ENCODE assay signal across 12 mouse cellular contexts in the genomic region with DNA sequence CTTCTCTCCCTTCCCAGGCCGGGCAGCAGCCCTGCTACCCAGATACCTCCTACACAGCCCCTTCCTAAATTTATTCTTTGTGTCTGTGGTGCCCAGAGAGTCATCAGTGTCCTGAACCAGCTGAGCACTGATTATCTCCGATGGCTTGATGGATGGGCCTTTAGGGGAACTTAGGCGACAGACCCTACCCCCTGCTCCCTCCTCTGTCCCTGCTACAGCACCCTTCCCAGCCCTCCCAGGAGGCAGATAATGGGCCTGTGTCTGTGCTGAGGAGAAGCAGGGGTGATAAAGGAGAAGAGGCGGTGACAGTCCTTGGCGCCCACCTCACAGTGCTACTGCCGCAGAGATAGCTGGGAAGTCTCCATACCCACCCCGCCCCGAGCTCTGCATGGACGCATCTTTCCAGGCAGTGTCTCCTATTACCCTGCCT. TPM values are rescaled to one million over a fixed set of nuclear protein-coding genes. Genes with fewer than 3 reads are reported as not detected.
DNase-seq lines count a peak whose midpoint lies in the region; ATAC-seq and TF ChIP-seq lines count a peak whose summit lies in the region.
"Had no signal": no experiment of that assay in that cellular context is flagged by ENCODE, and none has a peak within 500 bp of the region (broad histone marks: within the 10 kb centered on the region; RNA-seq: fewer than 3 reads in every experiment).

No protein-coding gene starts in this region.

- 0 out of 2 replicates have a peak overlapping the region, but pooled peaks have one; percentile 36 for H3K27ac ChIP-seq in forebrain, embryonic 12.5 days
- H3K27ac ChIP-seq in forebrain, embryonic 15.5 days (replicated peaks) = no peak overlapping the region
- H3K27ac ChIP-seq in kidney, embryonic 15.5 days = peak overlapping the region; percentile 41
- H3K27ac ChIP-seq in MEL (ENCODE audit: control insufficient read depth, low read depth, low read length) = peak overlapping the region; percentile 38; the same call in 1 of the 2 replicates
- peak overlapping the region; percentile 52 for H3K27ac ChIP-seq in hindbrain, embryonic 16.5 days (ENCODE audit: low read depth, low read length)
- H3K27ac ChIP-seq: limb, embryonic 12.5 days had no signal

- peak in 1 of 2 experiments; percentile 18; a peak in 1 of 4 replicates for TF ChIP-seq EP300 in MEL (IDR thresholded peaks at IDR 0.05; ENCODE audit: low read depth in 1 of 2, low read length in 2 of 2)

- WGBS in forebrain, embryonic 12.5 days = 65% methylated on average over 9 of the region's 9 CpGs
- 70% methylated on average over 9 of the region's 9 CpGs for WGBS in forebrain, embryonic 15.5 days
- 43% methylated on average over 9 of the region's 9 CpGs for WGBS in kidney, embryonic 15.5 days
- 46% methylated on average over 9 of the region's 9 CpGs for WGBS in hindbrain, embryonic 16.5 days

- H3K9me3 ChIP-seq in forebrain, embryonic 12.5 days = no peaks in the 10 kb centered on the region
- H3K9me3 ChIP-seq in forebrain, embryonic 15.5 days = no peaks in the 10 kb centered on the region
- no peaks in the 10 kb centered on the region for H3K9me3 ChIP-seq in kidney, embryonic 15.5 days (replicated peaks)
- H3K9me3 ChIP-seq in MEL (replicated peaks; ENCODE audit: insufficient read depth, low read length) = no peaks in the 10 kb centered on the region; the same call in 1 of the 2 replicates
- no peaks in the 10 kb centered on the region for H3K9me3 ChIP-seq in hindbrain, embryonic 16.5 days (ENCODE audit: control insufficient read depth, low read length)
- H3K9me3 ChIP-seq: limb, embryonic 12.5 days had no signal

- H3K36me3 ChIP-seq in forebrain, embryonic 12.5 days (replicated peaks) = 0 out of 2 replicates have a peak, but pooled peaks cover 10% of the 10 kb centered on the region
- H3K36me3 ChIP-seq in forebrain, embryonic 15.5 days = no peaks in the 10 kb centered on the region
- no peaks in the 10 kb centered on the region for H3K36me3 ChIP-seq in kidney, embryonic 15.5 days
- peaks cover 0 to 3% of the 10 kb centered on the region in 2 experiments; a peak in 1 of 4 replicates for H3K36me3 ChIP-seq in MEL (ENCODE audit: control insufficient read depth in 1 of 2, insufficient read depth in 2 of 2, low read length in 2 of 2)
- no peaks in the 10 kb centered on the region for H3K36me3 ChIP-seq in hindbrain, embryonic 16.5 days (ENCODE audit: control insufficient read depth, insufficient read depth, low read length)
- H3K36me3 ChIP-seq: limb, embryonic 12.5 days had no signal

- H3K4me2 ChIP-seq in forebrain, embryonic 12.5 days = no peak overlapping the region
- no peak overlapping the region for H3K4me2 ChIP-seq in forebrain, embryonic 15.5 days (replicated peaks)
- no peak overlapping the region for H3K4me2 ChIP-seq in kidney, embryonic 15.5 days
- peak overlapping the region; percentile 18 for H3K4me2 ChIP-seq in hindbrain, embryonic 16.5 days (ENCODE audit: low read length)
- H3K4me2 ChIP-seq: limb, embryonic 12.5 days had no signal

- DNase-seq in kidney, adult 18-20 months = no peak
- peak; percentile 58 for DNase-seq in MEL (ENCODE audit: low read depth, low spot score)
- DNase-seq in adrenal gland, postnatal 25 days = no peak
- DNase-seq in adrenal gland, postnatal 14 days = no peak
- DNase-seq: cerebellum, adult 11 months; gastrocnemius, postnatal 36 days; thymus, adult 2 months had no signal

- no peak overlapping the region for H3K4me3 ChIP-seq in forebrain, embryonic 12.5 days (replicated peaks)
- no peak overlapping the region for H3K4me3 ChIP-seq in forebrain, embryonic 15.5 days
- H3K4me3 ChIP-seq in kidney, embryonic 15.5 days (replicated peaks) = no peak overlapping the region
- no peak overlapping the region for H3K4me3 ChIP-seq in MEL (ENCODE audit: control insufficient read depth in 1 of 2, insufficient read depth in 1 of 2, low read depth in 2 of 2, low read length in 2 of 2)
- no peak overlapping the region for H3K4me3 ChIP-seq in hindbrain, embryonic 16.5 days (ENCODE audit: low read length)
- H3K4me3 ChIP-seq: limb, embryonic 12.5 days had no signal

- H3K27me3 ChIP-seq in forebrain, embryonic 12.5 days = no peaks in the 10 kb centered on the region
- no peaks in the 10 kb centered on the region for H3K27me3 ChIP-seq in forebrain, embryonic 15.5 days
- H3K27me3 ChIP-seq in kidney, embryonic 15.5 days = peaks cover 14% of the 10 kb centered on the region; the same call in 1 of the 2 replicates
- H3K27me3 ChIP-seq in MEL (ENCODE audit: control insufficient read depth in 1 of 2, insufficient read depth in 2 of 2, low read length in 2 of 2) = no peaks in the 10 kb centered on the region
- H3K27me3 ChIP-seq in hindbrain, embryonic 16.5 days (replicated peaks; ENCODE audit: control insufficient read depth, insufficient read depth, low read length) = no peaks in the 10 kb centered on the region

- no peak for TF ChIP-seq POLR2A in MEL (IDR thresholded peaks at IDR 0.05; ENCODE audit: control insufficient read depth in 1 of 2, insufficient read depth in 1 of 2, low read depth in 1 of 2, low read length in 2 of 2, poor library complexity in 1 of 2)

- peaks cover 82% of the 10 kb centered on the region for H3K4me1 ChIP-seq in forebrain, embryonic 12.5 days
- peaks cover 50% of the 10 kb centered on the region for H3K4me1 ChIP-seq in forebrain, embryonic 15.5 days
- H3K4me1 ChIP-seq in kidney, embryonic 15.5 days = peaks cover 62% of the 10 kb centered on the region
- H3K4me1 ChIP-seq in MEL (ENCODE audit: control insufficient read depth in 1 of 2, insufficient read depth in 2 of 2, low read length in 2 of 2) = peaks cover 0 to 9% of the 10 kb centered on the region in 2 experiments; a peak in 2 of 4 replicates
- peaks cover 48% of the 10 kb centered on the region for H3K4me1 ChIP-seq in hindbrain, embryonic 16.5 days (ENCODE audit: control insufficient read depth, insufficient read depth, low read depth, low read length)

- TF ChIP-seq RAD21 in MEL (IDR thresholded peaks at IDR 0.05; ENCODE audit: low read depth, low read length) = no peak

- H3K79me2 ChIP-seq in MEL (ENCODE audit: control insufficient read depth, insufficient read depth, low read length, poor library complexity) = no peaks in the 10 kb centered on the region; the same call in none of the 2 replicates

- no peak for ATAC-seq in forebrain, embryonic 12.5 days (ENCODE audit: low FRiP score)
- ATAC-seq in forebrain, embryonic 15.5 days (replicated peaks) = no peak
- no peak for ATAC-seq in kidney, embryonic 15.5 days (replicated peaks; ENCODE audit: low FRiP score)
- ATAC-seq in hindbrain, embryonic 16.5 days = peak; percentile 66

- TF ChIP-seq CTCF in MEL (IDR thresholded peaks at IDR 0.05 in 2 of 3, conservative IDR thresholded peaks at IDR 0.05 in 1 of 3; ENCODE audit: control insufficient read depth in 1 of 3, insufficient read depth in 1 of 3, low read depth in 2 of 3, low read length in 3 of 3, poor library complexity in 1 of 3, severe bottlenecking in 1 of 3) = no peak

- no peak overlapping the region; the same call in 1 of the 2 replicates for H3K9ac ChIP-seq in forebrain, embryonic 12.5 days
- no peak overlapping the region for H3K9ac ChIP-seq in forebrain, embryonic 15.5 days (replicated peaks)
- H3K9ac ChIP-seq in kidney, embryonic 15.5 days = no peak overlapping the region
- H3K9ac ChIP-seq in MEL (ENCODE audit: control insufficient read depth, low read depth, low read length, poor library complexity, severe bottlenecking) = no peak overlapping the region
- peak overlapping the region; percentile 8; the same call in 1 of the 2 replicates for H3K9ac ChIP-seq in hindbrain, embryonic 16.5 days (ENCODE audit: low read depth, low read length)
- H3K9ac ChIP-seq: limb, embryonic 12.5 days had no signal

TF ChIP-seq in MEL, 35 proteins besides CTCF, POLR2A, EP300 and RAD21:
- no peak for TF ChIP-seq BHLHE40 (IDR thresholded peaks at IDR 0.05; ENCODE audit: borderline replicate concordance, low read depth, low read length)
- 0 out of 2 replicates have a peak, but pooled peaks have one; percentile 32 for TF ChIP-seq RCOR1 (IDR thresholded peaks at IDR 0.05; ENCODE audit: low read depth, low read length)
- TF ChIP-seq ZKSCAN1 (IDR thresholded peaks at IDR 0.05; ENCODE audit: low read depth, low read length) = no peak
- TF ChIP-seq TBP (IDR thresholded peaks at IDR 0.05; ENCODE audit: low read depth, low read length) = no peak
- TF ChIP-seq GATA1 (IDR thresholded peaks at IDR 0.05; ENCODE audit: low read depth, low read length) = 0 out of 2 replicates have a peak, but pooled peaks have one; percentile 35
- no peak for TF ChIP-seq NELFE (IDR thresholded peaks at IDR 0.05; ENCODE audit: low read depth, low read length)
- no peak for TF ChIP-seq MXI1 (IDR thresholded peaks at IDR 0.05; ENCODE audit: low read depth, low read length)
- TF ChIP-seq POLR2AphosphoS5 (IDR thresholded peaks at IDR 0.05; ENCODE audit: borderline replicate concordance, low read depth, low read length) = no peak
- 0 out of 2 replicates have a peak, but pooled peaks have one; percentile 8 for TF ChIP-seq ETS1 (IDR thresholded peaks at IDR 0.05; ENCODE audit: low read depth, low read length)
- no peak for TF ChIP-seq ZNF384 (IDR thresholded peaks at IDR 0.05; ENCODE audit: low read depth, low read length)
- TF ChIP-seq MEF2A (IDR thresholded peaks at IDR 0.05; ENCODE audit: extremely low read depth, insufficient replicate concordance, low read depth, low read length, poor library complexity, severe bottlenecking) = no peak
- no peak for TF ChIP-seq USF1 (IDR thresholded peaks at IDR 0.05; ENCODE audit: low read depth, low read length)
- no peak for TF ChIP-seq E2F4 (IDR thresholded peaks at IDR 0.05; ENCODE audit: borderline replicate concordance, low read depth, low read length)
- no peak for TF ChIP-seq ZC3H11A (IDR thresholded peaks at IDR 0.05; ENCODE audit: low read depth, low read length)

RNA-seq across cellular contexts. Expression of a gene that starts 11.0 kb away (rescaled TPM):
- polyA plus RNA-seq in forebrain, embryonic 12.5 days (2016; fragmentation: Nextera tagmentation; extraction: Ambion mirVana) = 11.4 and 12.1 TPM in 2 replicates
- polyA plus RNA-seq in forebrain, embryonic 15.5 days (2015; fragmentation: Nextera tagmentation; extraction: Ambion mirVana) = 10.1 and 10.2 TPM in 2 replicates
- polyA plus RNA-seq in kidney, embryonic 15.5 days (2015; fragmentation: Nextera tagmentation; extraction: Ambion mirVana) = 4.1 and 4.9 TPM in 2 replicates
- total RNA-seq in MEL (2012; rRNA removed) = 3.8 and 3.9 TPM in 2 replicates
- polyA plus RNA-seq in MEL (2012; ENCODE audit: insufficient read depth in 1 of 2, insufficient read length in 2 of 2, low read depth in 1 of 2, low replicate concordance in 2 of 2, missing spikeins in 1 of 2) = 1 to 10 TPM in 1 of 2 experiments, not detected in 1; 6.2 TPM
- 12.9 and 15.5 TPM in 2 replicates for polyA plus RNA-seq in hindbrain, embryonic 16.5 days (2015; fragmentation: Nextera tagmentation; extraction: Ambion mirVana)
- 23.6 and 25.7 TPM in 2 replicates for total RNA-seq in adrenal gland, postnatal 25 days (2021)
- 15.7 and 21.5 TPM in 2 replicates for total RNA-seq in adrenal gland, postnatal 14 days (2021)
